Mouse (Mus musculus) G1E (cell line): Measurements from ENCODE around the gene Med27.

Experiments used
- CTCF ChIP-seq: IDR thresholded peaks from 2 replicates; pipeline ENCODE4 v1.5.1; 2012; ENCODE audit warnings: low read depth, low read length, inconsistent platforms, mixed read lengths
- POLR2AphosphoS5 ChIP-seq: IDR thresholded peaks from 2 replicates; pipeline ENCODE4 v1.6.1; 2012; ENCODE audit warnings: low read depth, low read length, inconsistent platforms; ENCODE audit not compliant: insufficient replicate concordance

DNA sequence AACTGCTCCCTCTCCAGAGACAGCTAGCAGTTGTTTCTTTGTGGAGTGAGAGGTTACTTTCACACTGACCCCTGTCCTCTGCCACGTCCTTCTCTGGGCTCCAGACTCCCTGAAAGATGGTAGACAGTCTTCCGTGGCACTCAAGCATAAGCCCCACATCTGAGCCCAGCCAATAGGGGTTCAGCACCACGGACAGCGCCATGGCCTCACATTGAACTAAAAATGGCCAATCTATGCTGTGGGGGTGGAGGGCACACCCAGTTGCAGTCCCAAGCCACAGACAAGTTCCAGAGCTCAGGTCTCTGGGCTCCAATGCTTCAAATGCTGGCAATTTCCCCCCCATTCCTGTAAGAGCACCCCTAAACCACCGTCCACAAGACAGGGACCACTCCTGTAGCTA lies 227.0 kb downstream of the Med27 start:
- TF ChIP-seq POLR2AphosphoS5 (no peak), CTCF (no peak)
